Mouse (Mus musculus) heart, postnatal 0 days (tissue): ENCODE data around the gene Mynn.

ENCODE experiments used
- CTCF ChIP-seq: IDR thresholded peaks from 2 replicates; pipeline ENCODE4 v1.5.1; 2016; ENCODE audit warnings: antibody characterized with exemption, control low read depth, low read depth
- EP300 ChIP-seq: IDR thresholded peaks from 2 replicates; pipeline ENCODE4 v1.6.1; 2016; ENCODE audit warnings: antibody characterized with exemption, low read depth

DNA sequence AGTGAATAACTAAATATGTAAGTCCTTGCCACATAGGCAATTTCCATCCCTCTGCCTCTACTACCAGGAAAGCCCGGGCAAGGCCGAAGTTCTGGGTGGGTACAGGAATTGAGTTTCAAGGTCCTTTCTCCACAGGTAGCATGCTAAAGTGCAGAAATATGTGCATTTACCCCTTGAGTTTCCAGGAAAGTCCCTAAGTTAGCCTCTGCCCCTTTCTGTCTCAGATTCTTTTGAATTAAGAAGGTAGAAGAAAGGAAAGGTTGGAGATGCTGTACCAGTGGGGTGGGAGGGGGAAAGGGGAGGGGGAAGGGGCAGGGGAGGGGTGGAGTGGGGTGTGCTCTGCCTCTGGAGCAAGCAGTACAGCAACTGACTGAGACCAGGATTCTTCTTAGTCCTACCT is 46.6 kb downstream of the Mynn start:
- TF ChIP-seq CTCF (no peak), EP300 (no peak)
